Mouse (Mus musculus): Measurements from ENCODE around the gene Mia2.

The Mia2 gene

DNA sequence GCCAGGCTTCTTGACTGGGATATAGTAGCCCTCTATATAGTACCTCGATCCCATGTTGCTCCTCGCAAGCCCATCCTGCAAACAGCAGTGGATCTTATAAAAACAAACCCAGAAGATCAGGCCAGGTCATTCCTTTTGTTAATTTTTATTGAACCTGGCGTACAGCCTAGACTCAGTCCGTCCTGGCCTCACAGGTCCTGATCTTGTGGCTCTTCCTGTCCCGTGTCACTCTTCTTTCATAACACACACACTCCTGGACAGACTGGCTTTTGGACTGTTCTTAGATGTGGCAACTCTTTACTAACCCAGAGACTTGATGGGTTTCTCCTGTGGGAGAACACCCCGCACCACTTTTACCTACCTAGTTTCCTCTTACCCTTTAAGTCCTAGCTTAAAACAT lies 10.3 kb downstream of the Mia2 start:
- no peak for DNase-seq

DNA sequence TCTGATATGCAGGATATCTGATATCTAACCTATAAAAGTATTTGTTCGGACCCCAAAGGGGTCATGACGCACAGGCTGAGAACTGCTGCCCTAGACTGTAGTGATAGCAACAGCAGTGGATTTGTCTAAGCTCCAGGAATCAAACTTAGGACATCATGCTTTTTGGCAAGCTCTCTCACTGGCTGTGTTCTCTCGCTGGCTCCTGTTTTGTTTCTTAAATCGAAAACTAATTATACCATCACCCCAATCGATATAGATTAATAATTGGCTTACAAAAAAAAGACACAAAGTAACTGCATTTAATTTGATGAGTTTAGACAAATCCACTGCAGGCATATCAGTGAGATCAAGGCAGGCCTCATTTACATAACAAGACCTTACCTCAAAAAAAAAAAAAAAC lies 10.9 kb downstream of the Mia2 start:
- DNase-seq, result no peak

DNA sequence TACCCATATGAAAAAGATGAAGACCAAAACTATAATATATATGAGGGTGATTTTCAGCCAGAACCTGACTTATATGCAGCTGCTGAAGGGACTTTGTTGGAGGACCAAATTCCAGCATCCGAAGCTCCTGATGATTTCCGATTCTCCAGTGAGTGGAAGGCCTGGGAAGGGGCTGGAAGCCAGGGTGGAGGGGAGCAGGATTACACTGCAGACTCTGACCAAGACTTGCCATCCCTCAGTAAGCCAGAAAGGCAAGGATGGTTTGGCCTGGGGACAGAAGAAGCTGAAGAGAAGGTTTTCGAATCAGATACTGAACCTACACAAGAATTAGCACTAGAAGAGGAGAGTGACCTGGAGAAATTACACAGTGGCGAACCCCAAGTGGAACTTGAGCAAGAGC lies 12.3 kb downstream of the Mia2 start:
- no peak for DNase-seq

DNA sequence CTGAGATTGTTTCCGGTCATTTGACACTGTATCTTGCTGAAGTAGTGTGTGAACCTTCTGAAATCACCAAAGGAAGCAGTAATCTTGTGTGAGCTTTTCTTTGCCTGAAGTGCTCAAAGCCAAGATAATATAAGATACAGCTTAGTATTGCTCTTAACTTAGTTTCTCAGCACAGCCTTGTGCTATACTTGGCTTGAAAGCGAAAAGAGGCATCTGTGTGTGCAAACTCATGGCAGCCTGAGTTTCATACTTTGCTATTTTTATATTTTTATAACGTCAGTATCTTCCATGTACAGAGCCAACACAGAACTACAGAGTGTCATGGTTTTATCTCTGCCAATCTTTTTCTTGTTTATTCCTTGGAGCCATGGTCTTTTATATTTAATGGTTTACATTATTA lies 21.6 kb downstream of the Mia2 start:
- no peak for DNase-seq

DNA sequence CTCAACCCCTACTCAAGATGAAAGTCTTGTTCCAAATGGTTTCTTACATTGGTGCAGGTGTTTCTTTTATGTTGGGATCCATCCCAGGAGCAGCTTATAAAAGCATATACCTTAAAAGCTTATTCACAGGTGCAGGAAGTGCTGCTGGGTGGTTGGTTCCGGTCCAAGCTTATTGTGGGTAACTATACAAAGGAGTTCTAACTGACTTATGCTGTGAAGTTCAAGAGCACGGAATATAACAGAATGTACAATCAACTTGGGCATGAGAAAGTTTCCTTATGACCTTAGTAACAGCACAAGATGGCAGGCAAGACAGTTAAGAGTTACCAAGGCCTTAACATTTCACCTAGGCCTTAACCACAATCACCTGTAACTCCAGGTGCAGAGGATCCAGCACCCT lies 29.8 kb downstream of the Mia2 start:
- no peak for DNase-seq

DNA sequence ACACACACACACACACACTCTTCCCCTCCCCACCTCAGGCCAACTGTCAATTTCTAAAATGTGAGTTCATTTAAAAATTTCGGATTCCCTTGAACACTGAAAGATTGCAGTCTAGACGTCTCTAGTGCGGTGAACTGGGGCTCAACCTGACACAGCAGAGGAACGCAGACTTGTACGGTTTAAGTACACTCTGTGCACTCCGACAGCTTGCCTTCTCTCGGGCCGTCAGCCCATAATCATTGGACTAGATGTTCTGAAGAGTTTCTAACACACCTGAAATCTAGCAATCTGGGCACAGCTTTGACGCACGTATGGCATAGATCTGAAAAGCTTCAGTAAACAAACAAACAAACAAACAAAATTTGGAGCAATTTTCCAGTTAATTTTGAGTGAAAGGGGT lies 32.9 kb downstream of the Mia2 start:
- DNase-seq, result no peak

DNA sequence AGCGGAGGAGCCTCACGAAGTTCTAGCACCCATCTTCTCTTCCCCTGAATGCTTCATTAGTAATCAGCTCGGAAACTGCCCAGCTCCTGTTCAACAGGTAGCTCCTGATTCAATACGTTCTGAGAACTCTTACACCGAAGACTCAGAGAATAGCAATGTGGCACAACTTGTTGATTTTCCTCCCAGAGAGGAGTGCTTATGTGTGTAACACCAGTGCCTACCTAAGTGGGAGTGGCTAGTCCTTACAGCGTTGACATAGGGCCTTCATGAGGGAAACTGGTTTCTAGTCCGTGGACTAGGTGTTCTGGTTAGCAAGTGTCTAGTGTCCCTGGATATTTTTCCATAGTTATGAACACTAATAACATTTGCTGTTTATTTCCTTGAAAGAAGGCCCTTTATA lies 33.4 kb downstream of the Mia2 start:
- peak; percentile 10 to 14 for DNase-seq

DNA sequence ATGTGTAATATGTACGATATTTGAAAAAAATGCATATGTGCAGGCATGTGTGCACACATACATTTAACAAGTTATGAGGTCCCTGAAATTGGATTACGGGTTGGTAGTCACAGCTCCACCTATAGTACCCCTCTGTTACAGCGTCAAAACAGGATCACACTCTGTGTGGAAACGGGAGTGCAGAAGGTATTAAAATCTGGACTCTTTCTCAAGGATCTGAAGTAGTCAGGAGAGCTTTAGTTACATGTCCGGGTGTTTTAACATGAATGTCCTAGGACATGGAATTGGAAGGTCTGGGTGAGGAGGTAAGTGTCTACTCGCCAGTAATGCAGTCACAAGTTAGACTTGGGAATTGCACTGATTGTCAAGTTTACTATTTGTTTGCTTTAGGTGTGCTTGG lies 34.0 kb downstream of the Mia2 start:
- peak; percentile 48 to 55 for DNase-seq

DNA sequence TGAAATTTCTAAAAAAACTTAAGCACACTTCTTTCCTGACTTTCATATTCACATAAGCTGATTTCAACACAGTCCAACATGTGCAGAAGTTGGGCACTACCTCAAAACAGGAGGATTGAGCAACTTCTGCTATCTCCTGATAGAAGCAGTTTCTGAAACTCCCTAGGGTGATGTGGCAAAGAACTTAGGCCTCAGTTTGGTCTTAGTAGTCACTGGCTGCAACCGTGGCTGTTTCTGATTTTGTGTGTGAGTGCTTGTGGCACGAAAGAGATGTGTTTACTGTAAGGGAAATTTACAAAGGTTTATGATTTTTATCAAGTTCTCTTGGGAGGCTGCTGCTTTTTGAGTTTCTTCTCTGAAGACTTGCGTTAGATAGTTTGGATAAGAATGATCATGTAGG lies 34.6 kb downstream of the Mia2 start:
- DNase-seq, result peak in 1 of 2 experiments; percentile 20

DNA sequence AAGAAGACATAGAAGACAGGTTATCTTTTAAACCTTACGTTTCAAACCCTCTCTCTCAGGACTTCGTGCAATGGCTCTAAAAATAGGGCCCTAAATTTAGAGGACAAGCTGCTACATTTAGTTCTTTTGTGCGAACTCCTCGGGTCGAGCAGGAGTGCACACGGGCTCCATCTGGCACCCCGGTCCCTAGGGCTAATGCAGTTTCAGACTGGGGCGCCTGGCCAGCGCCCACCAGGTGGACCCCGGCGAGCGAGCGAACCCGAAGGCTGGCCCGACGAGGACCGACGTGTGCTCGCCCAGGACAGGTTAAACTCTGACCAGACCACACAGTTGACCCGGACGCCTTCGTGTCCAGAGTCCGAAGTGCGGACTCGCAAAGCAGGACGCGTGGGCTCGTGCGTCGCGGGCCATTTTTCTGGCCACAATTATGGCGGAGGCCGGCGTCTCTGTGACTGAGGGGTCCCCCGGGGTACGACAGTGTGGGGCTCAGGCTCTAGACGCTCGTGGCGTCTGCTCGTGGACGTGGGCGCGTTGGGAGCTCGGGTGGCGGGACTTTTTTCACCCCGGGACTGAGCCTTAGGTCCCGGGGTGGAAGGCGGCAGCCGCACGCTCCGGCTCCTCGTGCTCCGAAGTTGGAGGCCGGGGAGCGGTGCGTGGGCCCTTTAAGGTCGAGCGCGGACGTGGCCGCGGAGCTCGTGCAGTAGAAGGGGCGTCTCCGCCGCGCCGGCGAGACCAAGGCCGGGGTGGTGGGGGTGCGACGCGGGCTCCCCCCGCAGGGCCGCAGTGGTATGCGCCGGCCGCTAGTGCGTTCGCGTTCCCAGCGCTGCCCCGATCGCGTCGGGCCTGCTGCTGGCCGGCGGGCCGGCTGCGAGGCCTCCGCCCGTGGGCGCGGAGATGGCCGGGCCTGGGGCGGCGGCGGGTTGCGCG lies 35.3 kb downstream of the Mia2 start:
- peak; percentile 89 to 98 for DNase-seq

DNA sequence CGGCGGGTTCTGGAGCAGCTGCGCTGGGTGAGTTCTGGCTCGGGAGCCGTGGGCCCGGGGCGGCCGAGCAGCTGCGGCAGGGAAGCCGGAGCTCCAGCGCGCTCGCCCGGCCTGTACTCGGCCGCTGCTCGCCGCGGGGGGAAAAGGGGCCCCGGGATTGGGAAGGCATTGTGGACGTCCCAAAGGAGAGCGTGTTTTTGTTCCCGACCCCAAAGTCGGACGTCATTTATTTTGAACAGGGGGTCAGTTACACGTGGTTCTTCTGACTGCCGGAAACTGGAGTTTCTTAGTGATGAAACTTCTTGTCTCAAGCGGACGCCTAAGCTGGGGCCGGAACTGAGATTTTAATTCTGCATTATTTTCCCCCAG lies 36.0 kb downstream of the Mia2 start:
- no peak for DNase-seq

DNA sequence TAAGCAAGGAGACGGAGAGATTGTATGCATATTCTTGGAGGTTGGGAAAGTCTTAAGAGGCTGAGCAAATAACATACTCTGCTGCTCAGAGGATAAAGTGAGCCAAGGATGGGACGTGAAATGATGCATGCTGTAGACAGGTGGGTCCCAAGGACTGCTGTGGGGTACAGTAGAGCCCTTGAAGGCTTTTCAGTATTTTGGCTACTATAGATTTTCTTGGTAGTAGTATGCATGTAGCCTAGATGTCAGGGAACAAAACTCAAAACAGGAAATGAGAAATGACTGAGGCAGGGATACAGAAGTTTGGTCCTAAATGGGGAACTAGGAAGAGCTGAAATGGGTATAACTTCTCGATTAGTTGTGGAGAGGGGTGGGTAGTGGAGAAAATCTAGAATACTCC lies 36.9 kb downstream of the Mia2 start:
- DNase-seq, result no peak

DNA sequence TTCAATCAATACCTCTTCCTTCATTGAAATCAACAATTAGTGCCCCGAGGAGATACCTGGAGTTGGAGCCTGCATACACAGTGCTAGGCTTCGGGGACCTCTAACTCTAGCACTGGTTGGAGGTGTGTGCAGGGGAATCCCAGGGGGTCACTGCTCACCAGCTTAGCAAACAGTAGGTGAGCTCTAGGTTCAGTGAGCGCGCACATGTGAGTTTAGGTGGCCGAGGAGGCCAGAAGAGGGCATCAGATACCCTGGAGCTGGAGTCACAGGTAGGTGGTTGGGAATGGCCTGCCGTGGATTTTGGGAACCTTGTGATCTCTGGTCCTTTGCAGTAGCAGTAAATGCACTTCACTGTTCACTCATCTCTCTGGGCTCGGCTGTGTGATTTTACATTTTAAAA lies 37.3 kb downstream of the Mia2 start:
- DNase-seq, result peak; percentile 15 to 25

DNA sequence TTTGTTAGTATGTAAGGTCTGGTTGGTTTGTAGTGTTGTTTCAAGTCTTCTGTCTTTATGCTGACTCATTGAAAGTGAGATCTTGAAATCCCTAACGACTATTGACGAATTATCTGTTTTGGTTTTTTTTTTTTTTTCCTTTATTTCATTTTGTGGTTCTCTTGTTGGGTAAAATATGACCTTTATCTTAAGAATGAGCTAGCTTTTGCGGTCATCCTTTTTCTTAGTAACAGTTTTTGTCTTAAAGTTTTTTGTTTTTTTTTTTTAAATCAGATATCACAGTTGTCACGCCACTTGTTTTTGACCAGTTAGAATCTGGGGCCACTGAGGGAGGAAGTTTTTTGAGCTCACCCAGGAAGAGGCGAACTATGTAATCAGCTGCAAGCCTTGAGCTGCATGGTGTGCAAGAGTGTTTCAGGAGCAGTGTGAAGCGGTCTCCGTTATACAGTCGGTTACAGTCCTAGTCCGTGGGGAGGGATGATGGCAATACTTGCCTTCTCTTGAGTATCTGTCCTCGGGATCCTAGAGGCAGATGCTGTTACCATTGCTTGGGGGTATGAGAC lies 37.9 kb downstream of the Mia2 start:
- DNase-seq, result no peak

DNA sequence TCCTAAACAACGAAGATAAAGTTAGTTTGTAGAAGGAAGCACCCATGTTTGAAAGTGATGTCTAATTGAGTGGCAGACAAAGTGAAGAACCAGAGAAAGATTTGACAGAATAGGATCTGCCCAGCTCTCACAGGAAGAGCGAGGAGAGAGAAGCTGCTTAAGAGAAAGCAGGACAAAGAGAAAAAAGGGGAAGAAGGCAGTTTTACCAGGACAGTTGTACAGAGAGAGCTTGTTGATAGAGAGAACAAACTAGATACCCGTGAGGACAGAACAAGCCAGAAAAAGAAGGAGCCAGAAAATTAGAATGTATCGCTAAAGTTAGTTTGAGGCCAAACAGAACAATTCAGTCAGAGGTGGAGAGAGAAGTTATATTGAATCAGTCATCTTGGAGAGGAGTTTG lies 39.5 kb downstream of the Mia2 start:
- no peak for DNase-seq

DNA sequence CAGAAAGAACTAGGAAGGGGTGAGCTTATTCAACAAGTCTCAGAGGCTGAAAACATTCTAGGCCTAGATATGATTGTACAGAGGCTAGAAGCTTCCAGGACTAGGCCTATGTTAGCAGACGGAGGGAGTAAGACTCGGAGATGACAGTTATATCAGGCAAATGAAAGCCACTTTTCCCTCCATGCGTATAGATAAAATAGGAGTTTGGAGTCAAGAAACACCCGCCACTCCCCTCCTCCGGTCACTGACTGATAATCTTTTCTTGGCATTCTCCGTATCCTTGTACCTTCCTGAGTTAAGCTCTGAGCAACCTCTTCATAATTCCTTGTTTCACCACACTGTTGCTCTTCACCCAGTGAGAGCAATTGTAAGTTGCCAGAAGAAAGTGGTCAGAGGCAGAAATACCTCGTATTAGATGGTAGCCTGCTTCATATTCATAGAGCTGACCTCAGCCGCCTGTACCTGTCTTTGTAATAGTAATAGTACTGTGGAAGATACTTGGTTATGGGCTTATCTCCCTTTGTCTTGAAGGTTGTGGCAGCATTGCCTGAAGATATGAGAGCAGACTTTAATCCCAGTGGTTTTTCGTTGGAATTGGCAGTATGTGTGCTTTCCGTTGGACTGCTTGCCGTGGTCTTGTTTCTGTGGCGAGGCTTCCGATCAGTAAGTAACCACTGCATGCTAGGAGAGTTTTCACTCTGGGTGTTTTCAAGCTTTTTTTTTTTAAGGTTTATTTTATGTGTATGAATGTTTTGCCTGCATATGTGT lies 40.1 kb downstream of the Mia2 start:
- no peak for DNase-seq

DNA sequence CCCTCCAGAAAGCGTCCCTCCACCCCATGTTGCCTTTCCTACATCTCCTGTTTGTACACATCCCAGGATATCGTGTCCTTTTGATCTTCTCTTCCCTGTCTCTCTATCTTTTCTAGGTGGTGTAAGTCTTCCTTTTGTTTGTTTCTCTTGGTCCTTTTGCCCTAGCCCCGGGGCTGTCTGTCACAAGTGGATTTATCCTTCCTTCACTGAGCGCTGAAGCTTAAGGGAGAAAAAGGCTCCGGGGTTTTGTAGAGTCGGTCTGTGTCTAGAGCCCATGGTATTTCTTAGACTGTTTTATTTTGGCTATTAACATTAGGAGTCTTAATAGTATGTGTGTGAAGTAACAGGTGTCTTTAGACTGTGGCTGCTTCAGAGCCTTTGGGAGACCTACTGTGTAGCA lies 41.4 kb downstream of the Mia2 start:
- DNase-seq, result no peak

DNA sequence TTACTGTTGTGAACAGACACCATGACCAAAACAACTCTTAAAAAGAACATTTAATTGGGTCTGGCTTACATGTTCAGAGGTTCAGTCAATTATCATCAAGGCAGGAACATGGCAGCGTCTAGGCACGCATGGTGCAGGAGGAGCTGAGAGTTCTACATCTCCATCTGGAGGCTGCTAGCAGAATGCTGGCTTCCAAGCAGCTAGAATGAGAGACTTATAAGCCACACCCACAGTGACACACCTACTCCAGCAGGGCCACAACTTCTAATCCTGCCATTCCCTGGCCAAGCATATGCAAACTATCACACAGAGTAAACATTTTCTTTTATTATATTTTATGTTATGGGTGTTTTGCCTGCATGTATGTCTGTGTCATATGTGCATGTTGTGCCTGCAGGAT lies 43.8 kb downstream of the Mia2 start:
- DNase-seq, result no peak

DNA sequence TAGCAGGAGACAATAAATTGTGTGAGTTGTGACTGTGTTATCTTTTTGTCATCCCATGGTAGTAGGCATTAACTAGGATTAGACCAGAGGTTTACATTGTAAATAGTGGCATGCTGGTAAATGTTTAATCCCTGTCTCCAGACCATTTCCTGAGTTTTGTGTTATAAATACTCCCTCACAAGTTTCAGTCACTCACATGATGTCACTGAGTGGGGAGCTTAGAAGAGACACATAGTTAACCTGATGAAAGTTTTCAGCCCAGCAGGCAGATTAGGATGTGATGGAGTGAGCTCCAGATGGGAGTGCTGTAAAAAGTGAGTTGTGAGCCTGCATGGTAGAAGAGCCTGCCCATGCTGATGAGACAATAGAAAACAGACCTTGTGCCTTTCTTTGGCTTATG lies 49.5 kb downstream of the Mia2 start:
- DNase-seq, result no peak

DNA sequence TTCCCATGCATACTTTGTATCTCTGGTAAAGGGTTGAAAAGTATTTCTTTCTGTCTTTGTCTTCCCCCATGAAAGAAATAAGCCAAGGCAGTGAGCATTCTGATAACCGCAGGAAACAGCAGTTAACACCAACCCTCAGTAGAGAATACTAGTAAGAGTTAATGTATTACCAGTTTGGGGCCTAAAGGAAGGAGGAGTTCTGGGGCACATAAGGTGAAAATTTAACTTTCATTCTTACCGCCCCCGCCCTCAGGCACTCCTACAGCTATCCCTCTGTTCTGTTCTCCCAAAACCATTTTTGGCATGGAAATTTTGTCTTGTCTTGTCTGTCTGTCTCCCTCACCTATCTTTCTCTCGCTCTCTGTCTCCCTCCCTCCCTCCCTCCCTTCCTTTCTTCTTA lies 54.1 kb downstream of the Mia2 start:
- DNase-seq, result no peak

DNA sequence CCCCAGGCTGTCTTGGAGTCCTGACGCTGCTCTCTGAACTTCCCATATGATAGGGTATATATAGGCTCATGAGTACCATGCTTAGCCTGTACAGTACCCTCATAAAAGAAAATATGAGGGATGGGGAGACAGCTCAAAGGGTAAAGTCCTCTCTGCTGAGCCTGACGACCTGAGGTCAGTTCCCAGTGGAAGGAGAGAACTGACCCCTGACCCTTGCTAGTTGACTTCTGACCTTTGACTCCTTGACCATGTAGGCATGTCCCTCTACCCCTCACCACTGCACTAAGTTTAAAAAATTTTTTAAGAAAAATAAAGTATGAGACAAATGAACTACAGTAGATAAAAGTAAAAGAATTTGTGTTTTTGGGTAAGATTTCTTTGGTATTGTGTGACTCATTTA lies 65.5 kb downstream of the Mia2 start:
- DNase-seq, result no peak

DNA sequence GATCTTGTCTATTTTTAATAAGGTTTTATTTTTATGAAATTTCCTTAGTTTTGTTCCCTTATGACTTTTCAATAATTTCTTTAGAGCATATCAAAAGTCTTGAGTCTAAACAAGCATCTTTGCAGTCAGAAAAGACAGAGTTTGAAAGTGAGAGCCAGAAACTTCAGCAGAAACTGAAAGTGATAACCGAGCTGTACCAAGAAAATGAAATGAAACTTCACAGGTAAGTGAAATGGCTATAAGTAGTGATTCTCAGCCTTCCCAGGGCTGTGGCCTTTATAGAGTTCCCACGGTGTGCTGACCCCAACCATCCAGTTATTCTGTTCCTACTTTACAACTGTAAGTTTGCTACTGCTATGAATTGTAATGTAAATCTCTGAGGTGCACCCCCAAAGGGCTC lies 67.2 kb downstream of the Mia2 start:
- DNase-seq, result no peak

DNA sequence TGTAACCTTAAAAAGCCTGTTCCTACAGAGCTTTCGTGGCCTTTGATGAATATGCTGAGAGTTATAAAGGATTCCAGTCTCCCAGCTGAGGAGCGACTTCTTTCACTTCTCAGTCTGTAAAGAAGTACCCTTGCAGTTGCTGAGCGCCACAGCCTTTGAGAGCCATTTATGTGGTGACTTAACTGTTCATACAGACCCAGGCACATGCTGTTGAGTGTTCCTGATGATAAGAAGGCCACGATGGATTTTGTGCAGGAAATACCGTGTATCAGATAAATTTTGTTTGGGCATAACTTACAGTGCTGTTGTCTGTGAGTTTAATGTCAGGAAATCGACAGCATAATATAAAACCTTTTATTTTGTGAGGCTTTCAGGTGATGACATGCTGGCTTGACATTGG lies 68.9 kb downstream of the Mia2 start:
- no peak for DNase-seq

DNA sequence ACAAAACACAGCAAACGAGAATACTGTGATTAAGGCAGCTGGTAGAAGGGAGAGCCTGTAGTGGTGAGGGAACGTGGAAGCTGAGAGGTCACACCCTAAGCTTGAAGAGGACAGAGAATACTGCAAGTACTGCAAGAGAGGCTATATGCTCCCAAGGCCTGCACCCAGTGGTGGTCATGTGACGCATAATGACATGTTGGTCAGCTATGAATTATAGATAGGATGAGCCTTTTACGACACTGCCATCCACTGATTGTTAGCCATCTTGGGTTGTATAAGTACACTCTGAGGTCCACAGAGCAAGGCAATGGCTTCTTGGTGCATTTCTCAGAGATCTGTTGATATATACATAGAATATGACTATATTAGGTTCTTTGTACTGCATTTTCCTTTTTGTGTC lies 71.0 kb downstream of the Mia2 start:
- no peak for DNase-seq
